ENCODE assay signal across 19 mouse cellular contexts in the genomic region with DNA sequence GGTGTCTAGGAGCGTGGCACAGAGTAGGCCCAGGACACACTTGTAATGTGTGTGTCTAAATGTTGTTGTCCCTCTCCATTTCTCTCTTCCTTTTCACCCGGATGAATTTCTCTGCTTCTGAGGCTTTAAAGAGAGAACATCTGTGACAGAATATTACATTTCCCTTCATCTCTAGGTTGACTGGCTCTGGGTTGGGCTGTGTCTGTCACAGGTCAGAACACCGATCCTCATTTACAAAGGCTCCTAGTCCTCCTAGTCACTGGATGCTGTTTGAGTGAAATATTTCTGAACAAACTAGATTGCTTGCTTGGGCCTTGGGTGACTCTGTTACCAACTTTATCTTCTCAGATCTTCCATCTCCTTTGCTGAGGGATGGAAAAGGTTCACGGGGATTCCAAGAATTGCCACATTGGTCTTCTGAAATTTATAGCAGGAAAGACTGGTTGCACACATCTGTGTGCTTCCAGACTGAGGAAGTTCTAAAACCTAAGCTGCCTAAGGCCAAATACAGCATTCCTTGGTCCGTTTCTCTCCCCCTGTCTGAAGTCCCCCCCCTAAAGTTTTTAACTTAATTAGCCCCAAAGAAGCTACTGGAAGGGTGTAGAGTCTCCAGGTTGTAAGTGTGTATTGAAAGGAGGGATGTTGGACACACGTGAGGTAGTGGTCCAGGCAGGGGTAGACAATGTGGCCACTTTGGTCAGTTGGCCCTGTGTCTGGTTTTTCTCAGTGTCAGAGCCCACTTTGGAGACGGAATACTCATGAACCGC.
A peak's percentile ranks its signal among the peaks of the same experiment; 100 is the strongest.
DNase-seq lines count a peak whose midpoint lies in the region; ATAC-seq lines count a peak whose summit lies in the region.
"Had no signal": no experiment of that assay in that cellular context is flagged by ENCODE, and none has a peak within 500 bp of the region (broad histone marks: within the 10 kb centered on the region; RNA-seq: fewer than 3 reads in every experiment).

No protein-coding gene starts in this region.

- H3K9me3 ChIP-seq in kidney, embryonic 15.5 days (replicated peaks), result no peaks in the 10 kb centered on the region
- no peaks in the 10 kb centered on the region for H3K9me3 ChIP-seq in embryonic facial prominence, embryonic 14.5 days (ENCODE audit: control insufficient read depth, low read length)
- H3K9me3 ChIP-seq in limb, embryonic 15.5 days, result no peaks in the 10 kb centered on the region
- H3K9me3 ChIP-seq: heart, embryonic 12.5 days; hindbrain, embryonic 13.5 days had no signal

- ATAC-seq in kidney, embryonic 15.5 days (replicated peaks; ENCODE audit: low FRiP score), result 0 out of 2 replicates have a peak, but pooled peaks have one; percentile 49
- peak; percentile 15; the same call in 1 of the 2 replicates for ATAC-seq in embryonic facial prominence, embryonic 14.5 days (ENCODE audit: low read depth)
- peak; percentile 37 for ATAC-seq in limb, embryonic 15.5 days (ENCODE audit: insufficient number of reproducible peaks, low FRiP score, low TSS enrichment, low read depth)
- ATAC-seq: forebrain, embryonic 14.5 days; inflammation-experienced regulatory T-cells, adult 6 months had no signal

- H3K27me3 ChIP-seq in kidney, embryonic 15.5 days, result no peaks in the 10 kb centered on the region
- no peaks in the 10 kb centered on the region for H3K27me3 ChIP-seq in embryonic facial prominence, embryonic 14.5 days (replicated peaks; ENCODE audit: control insufficient read depth, insufficient read depth, low read length)
- H3K27me3 ChIP-seq in limb, embryonic 15.5 days, result no peaks in the 10 kb centered on the region
- H3K27me3 ChIP-seq: heart, embryonic 12.5 days; hindbrain, embryonic 13.5 days had no signal

- H3K27ac ChIP-seq in kidney, embryonic 15.5 days, result peak overlapping the region; percentile 61
- peak overlapping the region; percentile 82 for H3K27ac ChIP-seq in embryonic facial prominence, embryonic 14.5 days (replicated peaks; ENCODE audit: low read depth, low read length)
- peak overlapping the region; percentile 88 for H3K27ac ChIP-seq in limb, embryonic 15.5 days
- H3K27ac ChIP-seq: hindbrain, embryonic 13.5 days had no signal

- 56% methylated on average over 8 of the region's 8 CpGs for WGBS in kidney, embryonic 15.5 days
- 55% methylated on average over 8 of the region's 8 CpGs for WGBS in embryonic facial prominence, embryonic 14.5 days
- 52% methylated on average over 8 of the region's 8 CpGs for WGBS in limb, embryonic 15.5 days

- H3K9ac ChIP-seq in kidney, embryonic 15.5 days, result no peak overlapping the region
- no peak overlapping the region for H3K9ac ChIP-seq in embryonic facial prominence, embryonic 14.5 days (ENCODE audit: low read depth, low read length)
- no peak overlapping the region for H3K9ac ChIP-seq in limb, embryonic 15.5 days
- H3K9ac ChIP-seq: heart, embryonic 12.5 days; hindbrain, embryonic 13.5 days had no signal

- H3K4me2 ChIP-seq in kidney, embryonic 15.5 days, result no peak overlapping the region
- no peak overlapping the region for H3K4me2 ChIP-seq in embryonic facial prominence, embryonic 14.5 days (ENCODE audit: low read depth, low read length)
- no peak overlapping the region for H3K4me2 ChIP-seq in limb, embryonic 15.5 days
- H3K4me2 ChIP-seq: heart, embryonic 12.5 days; hindbrain, embryonic 13.5 days; liver, embryonic 11.5 days had no signal

- 0 out of 2 replicates have a peak, but pooled peaks cover 8% of the 10 kb centered on the region for H3K4me1 ChIP-seq in kidney, embryonic 15.5 days
- peaks cover 8% of the 10 kb centered on the region; the same call in 1 of the 2 replicates for H3K4me1 ChIP-seq in embryonic facial prominence, embryonic 14.5 days (ENCODE audit: control insufficient read depth, insufficient read depth, low read length)
- H3K4me1 ChIP-seq in limb, embryonic 15.5 days, result peaks cover 21% of the 10 kb centered on the region

- H3K36me3 ChIP-seq in kidney, embryonic 15.5 days, result peaks cover 14% of the 10 kb centered on the region
- H3K36me3 ChIP-seq in embryonic facial prominence, embryonic 14.5 days (ENCODE audit: control insufficient read depth, insufficient read depth, low read length), result peaks cover 9% of the 10 kb centered on the region; the same call in 1 of the 2 replicates
- peaks cover 3% of the 10 kb centered on the region; the same call in 1 of the 2 replicates for H3K36me3 ChIP-seq in limb, embryonic 15.5 days

- H3K4me3 ChIP-seq in kidney, embryonic 15.5 days (replicated peaks), result no peak overlapping the region
- H3K4me3 ChIP-seq in embryonic facial prominence, embryonic 14.5 days (ENCODE audit: low read depth, low read length), result no peak overlapping the region
- no peak overlapping the region for H3K4me3 ChIP-seq in limb, embryonic 15.5 days
- H3K4me3 ChIP-seq: erythroblast, embryonic 14.5 days; heart, embryonic 12.5 days; hindbrain, embryonic 13.5 days had no signal

- DNase-seq in kidney, adult 8-10 months, result no peak
- no peak for DNase-seq in embryonic facial prominence, embryonic 14.5 days (ENCODE audit: low spot score)
- DNase-seq in gonadal fat pad, adult 2 months (ENCODE audit: low read depth), result peak; percentile 62
- DNase-seq in embryo, embryonic 9.5 days (ENCODE audit: extremely low spot score), result no peak
- no peak for DNase-seq in gastrocnemius, postnatal 4 days (ENCODE audit: low spot score in 2 of 2)
- DNase-seq: cerebellum, adult 9-11 months; gastrocnemius, postnatal 14 days; kidney, postnatal 25 days; lung, adult 18-20 months; lung, postnatal 36 days; thymus, postnatal 25 days had no signal
